Mouse (Mus musculus) hindbrain, postnatal 0 days (tissue): ENCODE measurements at regions not wholly inside any gene's neighbourhood (a gene's known extent, or its start where the extent isn't known, plus 50 kb on each side); places are given as distances from the start of the nearest gene placed in this dataset.

Experiments used
- ATAC-seq: fragments of 200-750 bp; cut with Nextera tagmentation; 2 replicates; pipeline ENCODE4 v1.8.0; 2017; ENCODE audit warnings: mild to moderate bottlenecking, moderate TSS enrichment, moderate library complexity
- DNase-seq: peaks from one replicate; pipeline ENCODE4 v3.0.0-alpha.2; 2015; ENCODE audit warnings: low spot score
- H3K27ac ChIP-seq: fragments of 300-500 bp; sonication (generic); 2 replicates; pipeline ENCODE4 v1.5.1; 2014; ENCODE audit warnings: mild to moderate bottlenecking
- H3K27me3 ChIP-seq: fragments of 300-500 bp; sonication (generic); 2 replicates; pipeline ENCODE4 v1.6.1; 2014; ENCODE audit warnings: low read length, mixed read lengths; ENCODE audit not compliant: insufficient read depth
- H3K36me3 ChIP-seq: fragments of 300-500 bp; sonication (generic); 2 replicates; pipeline ENCODE4 v1.6.1; 2014; ENCODE audit warnings: low read length, mixed read lengths; ENCODE audit not compliant: insufficient read depth
- H3K4me1 ChIP-seq: fragments of 300-500 bp; sonication (generic); 2 replicates; pipeline ENCODE4 v1.6.1; 2014; ENCODE audit warnings: antibody characterized with exemption, low read length, mixed read lengths; ENCODE audit not compliant: insufficient read depth
- H3K4me2 ChIP-seq: fragments of 300-500 bp; sonication (generic); 2 replicates; pipeline ENCODE4 v1.6.1; 2014; ENCODE audit warnings: low read depth, mild to moderate bottlenecking, low read length, moderate library complexity, mixed read lengths
- H3K4me3 ChIP-seq: fragments of 300-500 bp; sonication (generic); 2 replicates; pipeline ENCODE4 v1.5.1; 2014; ENCODE audit warnings: low read length
- H3K9ac ChIP-seq: fragments of 300-500 bp; sonication (generic); replicated peaks from 2 replicates; pipeline ENCODE4 v1.6.1; 2014; ENCODE audit warnings: mild to moderate bottlenecking, low read length, moderate library complexity, mixed read lengths
- H3K9me3 ChIP-seq: fragments of 300-500 bp; sonication (generic); 2 replicates; pipeline ENCODE4 v1.6.1; 2016; ENCODE audit warnings: low read length, mixed read lengths
- CTCF ChIP-seq: IDR thresholded peaks from 2 replicates; pipeline ENCODE4 v1.5.1; 2016; ENCODE audit warnings: antibody characterized with exemption, control low read depth, low read depth
- WGBS: fragments of 180-500 bp; shearing (Covaris S2); extraction: QIAGEN DNeasy Blood & Tissue Kit; methylation state at CpG from one replicate; pipeline ENCODE4 v1.1.7; 2014; 5-methylcytosine and 5-hydroxymethylcytosine counted together

DNA sequence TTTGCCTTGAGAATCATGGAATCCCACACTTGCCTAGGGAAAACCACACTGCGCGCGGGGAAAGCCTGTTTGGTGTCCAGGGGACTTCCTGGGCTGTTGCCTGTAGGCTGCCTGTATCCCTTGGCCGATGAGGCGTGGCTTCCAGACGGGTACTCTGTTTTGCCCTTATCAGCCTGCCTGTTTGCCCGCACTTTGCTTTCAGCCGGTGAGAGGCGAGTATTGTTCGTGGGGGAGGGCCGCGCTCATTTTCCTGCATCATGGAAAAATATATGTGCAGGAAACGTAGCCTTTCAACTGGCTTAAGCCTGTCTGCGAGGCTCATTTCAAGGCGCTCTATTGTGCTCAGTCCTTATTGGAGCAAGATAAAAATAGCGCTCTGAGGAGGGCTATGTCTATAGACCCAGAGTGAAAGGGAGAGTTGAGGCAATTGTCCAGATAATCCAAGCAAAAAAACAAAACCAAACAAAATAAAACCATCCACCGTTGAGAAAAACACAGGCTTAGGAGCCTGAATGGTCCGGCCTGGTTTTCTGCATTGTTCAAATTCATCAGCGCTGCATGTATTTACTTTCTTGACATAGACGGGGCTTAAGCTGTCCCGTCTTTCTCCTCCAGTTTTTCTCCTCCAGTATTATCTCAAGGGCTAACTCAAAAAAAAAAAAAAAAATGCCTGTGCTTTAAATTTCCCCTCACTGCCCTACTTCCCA is 67.9 kb downstream of the Klf5 start:
- Histone ChIP-seq H3K4me3 (0 out of 2 replicates have a peak overlapping the region, but pooled peaks have one; percentile 1), H3K9me3 (no peaks in the 10 kb centered on the region), H3K4me2 (peak overlapping the region; percentile 20; the same call in 1 of the 2 replicates), H3K27ac (no peak overlapping the region), H3K4me1 (no peaks in the 10 kb centered on the region), H3K36me3 (no peaks in the 10 kb centered on the region), H3K9ac (no peak overlapping the region), H3K27me3 (no peaks in the 10 kb centered on the region)
- TF ChIP-seq CTCF: no peak
- 0 out of 2 replicates have a peak, but pooled peaks have one; percentile 21 for ATAC-seq
- 59% methylated on average over 21 of the region's 21 CpGs for WGBS
- no peak for DNase-seq

- Histone ChIP-seq H3K4me3 (no peak overlapping the region), H3K9me3 (no peaks in the 10 kb centered on the region), H3K4me2 (no peak overlapping the region), H3K27ac (no peak overlapping the region), H3K27me3 (no peaks in the 10 kb centered on the region), H3K36me3 (no peaks in the 10 kb centered on the region), H3K9ac (no peak overlapping the region), H3K4me1 (no peaks in the 10 kb centered on the region)
- TF ChIP-seq CTCF: no peak
- DNase-seq (no peak), ATAC-seq (no peak)
- WGBS: 45% methylated on average over 11 of the region's 11 CpGs
These were observed 68.6 kb downstream of the Klf5 start for GRCm38 (mm10) chr14:99366996-99367555.

DNA sequence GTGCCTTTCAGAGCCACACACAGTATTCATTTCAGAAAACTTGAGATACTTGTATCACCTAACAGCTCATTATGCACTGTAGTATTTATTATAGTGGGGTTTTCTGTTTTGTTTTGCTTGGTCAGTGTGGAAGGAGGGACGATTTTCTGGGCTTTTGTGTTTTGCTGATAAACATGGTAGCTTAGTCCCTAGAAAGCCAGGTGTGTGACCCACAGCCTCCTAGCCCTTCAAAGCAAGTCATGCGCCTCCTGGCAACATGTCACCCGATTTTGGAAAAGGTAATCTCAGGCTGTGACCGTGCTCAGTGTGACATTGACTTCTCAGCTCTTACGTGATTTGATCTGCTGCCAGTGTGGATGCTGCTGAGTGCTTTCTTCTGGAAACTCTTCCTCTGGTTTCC is 70.9 kb downstream of the Klf5 start:
- no peaks in the 10 kb centered on the region for H3K36me3 ChIP-seq
- 79% methylated on average over 5 of the region's 5 CpGs for WGBS
- no peak for TF ChIP-seq CTCF
- H3K9me3 ChIP-seq: no peaks in the 10 kb centered on the region
- no peak overlapping the region for H3K4me2 ChIP-seq
- H3K27me3 ChIP-seq: no peaks in the 10 kb centered on the region
- H3K4me3 ChIP-seq: no peak overlapping the region
- ATAC-seq (no peak), DNase-seq (no peak)
- no peak overlapping the region for H3K27ac ChIP-seq
- H3K4me1 ChIP-seq: no peaks in the 10 kb centered on the region
- H3K9ac ChIP-seq: no peak overlapping the region

DNA sequence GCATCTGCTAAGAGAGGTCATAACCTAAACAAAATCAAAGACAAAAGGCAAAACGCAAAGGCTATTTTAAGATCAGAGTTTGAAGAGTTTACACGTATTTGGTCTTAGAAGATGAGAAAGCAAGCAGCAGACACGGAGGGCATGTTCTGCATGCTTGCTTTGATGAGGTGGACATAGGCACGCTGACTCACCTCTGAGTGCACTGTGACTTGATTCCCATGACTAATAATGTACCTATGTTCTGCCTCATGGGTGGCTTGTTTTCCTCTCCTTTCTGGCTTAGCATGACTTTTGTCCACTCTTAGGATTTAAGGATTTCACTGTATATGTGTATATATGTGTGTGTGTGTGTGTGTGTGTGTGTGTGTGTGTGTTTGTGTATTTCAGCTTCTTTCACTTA is 75.2 kb downstream of the Klf5 start:
- no peak overlapping the region for H3K4me3 ChIP-seq
- no peak overlapping the region for H3K9ac ChIP-seq
- no peak for DNase-seq
- no peaks in the 10 kb centered on the region for H3K27me3 ChIP-seq
- no peak overlapping the region for H3K4me2 ChIP-seq
- no peaks in the 10 kb centered on the region for H3K4me1 ChIP-seq
- no peak for TF ChIP-seq CTCF
- H3K9me3 ChIP-seq: no peaks in the 10 kb centered on the region
- no peak overlapping the region for H3K27ac ChIP-seq
- no peak for ATAC-seq
- 72% methylated on average over 4 of the region's 4 CpGs for WGBS
- H3K36me3 ChIP-seq: no peaks in the 10 kb centered on the region

DNA sequence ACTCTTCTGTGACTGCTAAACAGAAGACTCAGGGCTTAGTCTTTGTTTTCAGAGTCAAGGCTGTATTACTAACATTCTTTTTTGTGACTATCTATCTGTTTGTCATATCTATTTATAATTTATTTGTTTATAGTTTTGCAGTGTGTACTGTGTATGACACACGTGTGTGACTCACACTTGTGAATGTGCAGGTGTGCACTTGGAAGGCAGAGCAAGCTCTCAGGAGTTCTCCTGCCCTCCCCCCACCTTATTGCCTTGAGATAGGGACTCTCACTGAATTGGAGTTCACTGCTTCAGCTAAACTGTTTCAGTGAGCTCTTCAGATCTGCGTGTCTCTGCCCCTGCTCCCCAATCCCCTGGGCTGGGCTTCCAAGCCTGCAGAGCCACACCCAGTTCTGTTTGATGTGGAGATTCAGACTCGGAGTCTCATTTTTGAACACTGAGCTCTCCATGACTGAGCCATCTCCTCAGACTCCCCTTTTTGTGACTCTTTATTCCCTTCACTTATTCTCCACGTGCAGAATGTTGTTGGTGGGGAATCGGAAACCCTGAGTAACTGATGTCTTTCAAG is 76.6 kb downstream of the Klf5 start:
- Histone ChIP-seq H3K4me2 (no peak overlapping the region), H3K4me1 (no peaks in the 10 kb centered on the region)

DNA sequence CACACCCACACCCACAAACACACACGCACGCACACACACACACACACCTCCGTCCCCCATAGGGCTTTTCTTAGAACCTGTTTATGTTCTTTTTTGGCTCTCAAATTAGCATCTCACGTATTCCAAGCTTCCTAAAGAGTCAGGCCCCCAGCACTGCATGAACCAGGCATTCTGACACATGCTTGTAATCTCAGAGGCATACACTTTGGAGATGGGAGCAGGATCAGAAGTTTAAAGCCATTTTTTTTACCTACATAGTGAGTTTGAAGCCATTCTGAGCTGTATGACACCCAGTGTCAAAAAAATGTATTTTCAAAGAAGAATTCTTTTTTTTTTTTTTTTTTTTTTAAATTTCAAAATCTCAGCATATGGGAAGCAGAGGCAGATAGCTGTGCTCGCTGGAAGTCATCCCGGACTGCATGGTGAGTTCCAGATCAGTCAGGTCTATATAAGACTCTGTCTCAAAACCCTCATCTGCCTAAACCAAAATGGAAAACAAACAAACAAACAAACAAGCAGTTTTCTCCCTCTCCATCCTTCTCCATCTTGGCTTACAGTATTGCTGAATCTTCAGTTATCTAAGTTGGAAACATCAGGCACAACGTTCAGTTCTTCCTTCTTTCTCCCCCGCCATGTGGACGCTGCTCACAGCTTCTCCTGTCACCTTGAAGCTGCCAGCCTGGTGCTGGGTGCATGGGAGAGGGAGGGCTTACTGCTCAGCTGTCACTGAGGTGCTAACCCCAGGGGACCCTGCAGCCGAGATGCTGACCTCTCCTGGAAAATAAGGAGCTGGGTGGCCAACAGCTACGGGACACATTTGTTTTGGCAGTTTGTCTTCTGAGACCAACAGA is 78.4 kb downstream of the Klf5 start:
- no peak for DNase-seq
- TF ChIP-seq CTCF: no peak
- 0 out of 2 replicates have a peak, but pooled peaks have one; percentile 12 for ATAC-seq
- Histone ChIP-seq H3K27ac (no peak overlapping the region), H3K9me3 (no peaks in the 10 kb centered on the region), H3K4me1 (no peaks in the 10 kb centered on the region), H3K36me3 (no peaks in the 10 kb centered on the region), H3K9ac (no peak overlapping the region), H3K4me3 (no peak overlapping the region), H3K4me2 (no peak overlapping the region), H3K27me3 (no peaks in the 10 kb centered on the region)
- 85% methylated on average over 11 of the region's 11 CpGs for WGBS

More for the DNA sequence above, 76.6 kb downstream of the Klf5 start:
- no peak for TF ChIP-seq CTCF
- Histone ChIP-seq H3K4me3 (no peak overlapping the region), H3K27me3 (no peaks in the 10 kb centered on the region), H3K9me3 (no peaks in the 10 kb centered on the region), H3K36me3 (no peaks in the 10 kb centered on the region), H3K9ac (no peak overlapping the region), H3K27ac (no peak overlapping the region)
- DNase-seq: no peak
- ATAC-seq: no peak
- 69% methylated on average over 5 of the region's 5 CpGs for WGBS
